Mouse (Mus musculus) G1E (cell line): ENCODE data around the gene Serpini1.

Experiments used
- CTCF ChIP-seq: IDR thresholded peaks from 2 replicates; pipeline ENCODE4 v1.5.1; 2012; ENCODE audit warnings: low read depth, low read length, inconsistent platforms, mixed read lengths
- GATA1 ChIP-seq: IDR thresholded peaks from 2 replicates; pipeline ENCODE4 v1.6.1; 2012; ENCODE audit warnings: borderline replicate concordance, low read length, inconsistent platforms, mixed read lengths
- TAL1 ChIP-seq: conservative IDR thresholded peaks from 2 replicates; pipeline ENCODE4 v1.6.1; 2012; ENCODE audit warnings: low read depth, low read length, inconsistent platforms, mixed read lengths

DNA sequence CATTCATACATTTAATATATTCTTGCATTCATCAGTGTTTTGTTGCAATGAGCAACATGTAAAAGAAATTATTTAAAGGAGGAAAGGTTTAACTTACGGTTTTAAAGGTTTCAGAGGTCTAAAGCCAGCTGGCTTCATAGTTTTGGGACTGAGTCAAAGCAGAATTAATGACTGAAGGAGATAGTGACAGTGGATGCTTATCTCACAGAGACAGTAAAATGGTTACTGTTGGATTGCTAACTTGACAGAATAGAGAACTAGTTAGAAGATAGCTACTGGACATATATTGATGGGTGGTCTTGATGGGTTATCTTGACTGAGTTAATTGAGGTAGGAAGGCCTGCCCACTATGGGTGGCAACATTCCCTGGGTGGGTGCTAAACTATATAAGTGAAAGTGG is 18.2 kb downstream of the Serpini1 start:
- TF ChIP-seq CTCF (no peak), GATA1 (no peak), TAL1 (no peak)
